Mouse (Mus musculus) megakaryocyte progenitor cell, adult 5-6 weeks (primary cell): ENCODE data around the gene Col3a1. TPM values are rescaled to one million over a fixed set of nuclear protein-coding genes. Genes with fewer than 3 reads are reported as not detected.

ENCODE experiments used
- ATAC-seq: replicated peaks from 2 replicates; pipeline ENCODE4 v1.8.0; 2016; ENCODE audit warnings: mild to moderate bottlenecking, moderate TSS enrichment, inconsistent platforms; ENCODE audit not compliant: poor library complexity
- total RNA-seq, 2 experiments: library from RNA; stranded (forward) in 1 of 2; stranded (reverse) in 1 of 2; fragments of 157-497, 149-512 nt in 1 of 2; fragments of 200-1000 nt in 1 of 2; gene quantifications; 2 replicates each; pipeline versions ENCODE4 v1.2.3 to v1.2.4; 2015 to 2017

Gene Col3a1
- total RNA-seq, 2 experiments from 2014 or later: not detected

DNA sequence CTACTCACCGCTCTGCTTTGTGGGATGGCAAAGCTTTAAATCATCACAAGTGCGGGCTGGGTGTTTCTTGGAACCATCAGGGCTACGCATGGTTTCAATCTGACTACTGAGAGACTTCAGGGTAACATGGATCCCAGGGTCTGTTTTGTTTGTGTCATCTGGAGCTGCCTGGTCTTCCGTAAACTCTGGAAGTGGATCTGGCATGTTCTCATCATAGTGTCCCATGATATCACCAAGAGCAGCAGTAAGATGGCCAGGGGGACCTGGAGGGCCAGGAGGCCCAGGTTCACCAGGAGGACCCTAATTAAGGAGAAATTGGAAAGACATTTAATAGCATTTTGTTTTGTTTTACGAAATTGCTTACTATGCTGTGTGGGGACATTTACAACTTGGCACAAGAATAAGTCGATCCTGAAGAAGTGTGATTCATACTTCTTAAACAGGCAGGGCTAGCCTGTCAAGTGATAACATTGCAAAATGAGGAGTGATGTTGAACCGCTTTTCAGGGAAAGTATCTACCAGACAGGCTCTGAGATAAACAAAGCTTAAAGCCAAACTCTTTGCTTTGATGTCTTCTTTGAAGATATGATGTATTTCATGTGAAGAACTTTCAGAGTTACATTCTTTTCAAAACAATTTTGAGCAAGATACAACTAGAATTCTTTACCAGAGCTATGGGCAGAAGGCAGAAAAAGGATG, 68.8 kb downstream of the Col3a1 start:
- no peak for ATAC-seq

DNA sequence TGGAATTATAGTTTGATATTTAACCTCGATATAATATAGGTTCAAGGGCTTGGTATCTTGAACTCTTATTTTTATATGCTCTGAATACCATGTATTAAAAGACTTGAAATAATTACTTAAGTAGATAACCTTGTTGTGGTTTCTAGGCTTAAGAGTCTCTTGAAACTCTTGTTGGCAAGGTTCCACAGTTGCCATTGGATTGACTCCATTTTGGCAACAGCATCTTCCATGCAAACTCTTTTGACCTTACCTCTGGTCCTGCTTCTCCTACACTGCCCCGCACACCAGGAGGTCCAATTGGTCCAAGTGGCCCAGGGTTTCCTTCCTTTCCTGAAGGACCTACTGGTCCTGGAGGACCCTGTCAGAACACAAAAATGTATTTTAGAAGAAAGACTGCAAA, 70.5 kb downstream of the Col3a1 start:
- ATAC-seq: no peak

Other genes starting within 250 kb of the Col3a1 start
- not detected in 2 replicates for gene Col5a2, start 191.7 kb downstream of the Col3a1 start, total RNA-seq (2015)
- not detected in 2 replicates for gene Col5a2, start 191.7 kb downstream of the Col3a1 start, total RNA-seq (2017)